Mouse (Mus musculus): ENCODE results near the gene Erg. TPM values are rescaled to one million over a fixed set of nuclear protein-coding genes. Genes with fewer than 3 reads are reported as not detected.

Erg gene
- total RNA-seq, 2 experiments from 2014 or later, result 9.8 to 12.3 TPM

DNA sequence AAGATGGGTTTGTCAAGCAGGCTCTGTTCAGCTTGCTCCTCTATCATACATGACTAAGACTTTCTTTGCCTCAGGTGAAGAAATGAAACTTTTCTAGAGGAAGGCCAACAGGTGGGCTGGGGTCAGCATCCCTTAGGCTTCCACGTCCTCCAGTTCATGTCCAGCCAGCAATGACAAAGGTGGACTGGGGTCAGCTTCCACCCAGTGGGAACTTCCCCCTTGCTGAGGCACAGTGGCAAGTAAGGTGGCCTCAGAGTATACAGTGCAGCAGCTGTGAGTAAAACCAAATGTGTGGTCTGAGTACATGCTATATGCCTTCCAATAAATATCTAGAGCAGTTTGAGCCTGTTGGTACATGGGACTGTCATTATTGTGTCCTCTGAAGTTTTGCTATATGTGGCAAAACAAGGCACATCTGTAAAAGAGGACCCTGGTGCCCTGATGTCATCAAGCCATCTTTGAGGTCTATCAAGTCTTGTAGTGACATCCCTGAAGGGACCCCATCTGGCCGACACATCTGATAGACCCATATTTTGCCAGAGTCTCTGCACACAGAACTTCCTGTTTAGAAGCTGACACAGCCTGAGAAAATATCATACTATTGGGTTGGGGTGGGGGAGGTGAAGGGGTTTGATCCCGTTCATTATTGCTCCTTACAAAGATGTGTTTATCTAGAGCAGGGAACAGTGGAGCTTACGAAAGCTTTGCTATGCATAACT, 197.4 kb downstream of the Erg start:
- no peak for DNase-seq

DNA sequence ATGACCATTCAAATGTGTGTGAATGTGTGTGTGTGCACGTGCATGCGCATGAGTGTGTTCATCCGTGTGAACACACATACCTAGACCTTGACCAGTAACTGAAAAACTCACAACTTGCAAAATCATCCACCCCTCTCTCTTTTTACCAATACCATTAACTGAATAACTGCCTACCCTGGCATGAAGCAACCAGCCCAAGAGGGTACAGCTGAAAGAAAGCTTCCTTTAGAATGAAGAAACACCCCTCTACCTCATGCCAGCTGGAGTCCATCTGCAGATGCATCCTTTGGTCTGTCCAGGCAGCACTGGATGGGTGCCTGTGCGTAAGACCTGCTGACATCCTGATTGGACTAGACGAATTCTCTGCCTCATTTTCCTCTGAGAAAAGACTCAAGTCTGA, 198.1 kb downstream of the Erg start:
- DNase-seq, result no peak

DNA sequence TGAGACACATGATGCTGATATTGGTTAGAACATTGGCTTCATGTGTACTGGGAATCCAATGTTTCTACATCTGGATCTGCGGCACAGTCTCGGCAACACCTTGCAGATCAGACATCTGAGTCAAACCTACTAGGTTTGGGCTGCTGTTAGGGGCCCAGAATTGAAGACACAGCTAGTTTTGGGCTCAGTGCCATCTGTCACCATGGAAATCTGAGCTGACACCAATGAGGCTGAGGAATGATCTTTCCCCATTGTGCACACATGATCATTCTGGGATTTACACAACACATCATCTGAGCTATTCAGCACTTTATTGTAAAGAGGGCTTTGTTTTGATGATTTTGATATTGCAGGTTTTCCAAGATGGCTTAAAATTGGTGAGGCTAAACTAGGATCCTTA, 199.4 kb downstream of the Erg start:
- DNase-seq, result no peak

DNA sequence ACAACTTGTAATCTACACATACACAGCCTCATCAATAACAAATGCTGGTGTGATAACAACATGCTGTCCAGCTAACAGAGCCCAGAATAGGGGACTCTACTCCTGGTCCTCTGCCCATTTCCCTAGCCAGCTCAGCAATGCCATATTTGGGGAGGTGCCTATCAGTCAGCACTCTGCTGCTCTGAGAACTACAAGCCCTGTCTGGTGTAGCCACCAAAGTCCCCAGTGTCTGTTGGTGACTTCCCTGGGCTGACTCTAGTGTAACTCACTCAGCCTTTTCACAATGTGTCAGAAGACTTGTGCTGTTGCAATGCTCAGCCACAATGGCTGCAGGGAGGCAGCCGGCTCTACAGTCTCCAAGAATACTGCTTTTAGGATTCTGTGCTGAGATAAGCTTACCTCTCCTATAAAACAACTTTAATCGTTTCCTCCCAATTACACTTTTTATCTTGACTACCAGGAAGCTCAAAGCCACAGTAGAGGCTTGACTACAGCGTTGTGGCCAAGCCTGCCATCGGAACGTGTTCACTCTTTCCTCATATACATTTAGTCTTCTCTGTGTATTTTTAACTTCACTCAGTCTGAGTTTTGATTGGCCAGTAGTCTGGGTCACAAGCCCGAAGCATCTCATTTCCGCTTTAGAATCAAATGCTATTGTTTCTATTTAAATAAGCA, 201.0 kb downstream of the Erg start:
- no peak for DNase-seq

DNA sequence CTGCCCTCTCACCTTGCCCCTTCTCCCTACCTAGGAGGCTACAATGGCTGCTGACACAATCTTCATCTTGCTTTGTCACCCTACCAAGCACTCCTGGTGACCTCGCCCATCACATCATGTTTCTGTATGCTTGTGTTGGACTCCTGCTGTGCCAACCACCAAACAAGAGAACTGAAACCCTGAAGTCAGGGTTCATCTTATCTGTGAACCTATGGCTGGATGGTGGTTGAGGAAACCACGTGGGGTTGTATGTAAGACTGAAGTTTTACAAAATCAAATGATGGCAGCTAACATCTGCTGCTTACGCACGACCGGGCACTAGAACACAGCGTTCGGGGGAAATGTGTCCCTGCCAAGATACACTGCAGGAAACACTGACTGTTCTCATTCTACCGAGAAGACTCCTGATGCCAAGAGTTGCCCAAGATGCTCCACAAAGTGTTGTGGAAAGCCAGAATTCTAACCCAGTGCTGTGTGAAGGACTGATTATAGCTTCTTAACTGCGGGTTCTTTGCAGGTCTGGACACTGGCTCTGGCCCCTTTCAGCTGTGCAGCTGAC, 201.7 kb downstream of the Erg start:
- DNase-seq, result no peak

DNA sequence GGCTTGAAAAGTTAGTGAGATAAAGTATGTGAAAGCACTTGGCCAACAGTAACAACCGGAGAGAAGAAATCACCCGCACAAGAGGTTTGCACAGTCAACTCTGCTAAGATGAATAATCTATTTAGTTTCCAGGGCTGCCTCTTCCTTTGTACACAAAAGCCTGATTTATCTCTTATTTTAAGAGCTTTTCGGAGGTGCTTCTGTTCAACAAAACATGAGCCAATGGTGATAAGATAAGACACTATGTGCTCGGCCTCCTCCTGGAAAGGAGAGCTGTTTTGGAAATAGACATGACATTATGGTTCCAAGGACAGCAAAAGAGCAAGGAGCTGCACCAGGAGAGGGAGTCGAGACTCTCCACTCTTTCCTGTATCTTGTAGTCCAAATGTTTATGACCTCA, 204.1 kb downstream of the Erg start:
- DNase-seq, result no peak

DNA sequence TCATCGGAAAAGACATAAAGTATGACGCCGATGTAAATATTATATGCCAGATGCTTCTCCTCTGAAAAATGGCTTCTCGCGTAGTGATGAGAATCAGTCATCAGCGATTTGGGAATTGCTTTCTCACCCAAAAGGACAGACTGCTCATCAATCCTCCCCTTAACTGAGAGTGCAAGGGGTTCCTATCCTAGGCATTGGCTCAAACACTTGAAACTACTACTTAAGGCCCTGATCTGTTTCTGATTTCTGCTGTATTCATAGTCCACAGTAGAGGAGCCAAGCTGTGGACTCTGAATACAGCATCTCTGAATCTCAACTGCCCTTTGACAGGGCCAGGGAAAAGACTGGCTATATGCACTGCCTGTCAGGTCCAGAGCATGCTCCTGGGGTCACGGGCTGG, 209.6 kb downstream of the Erg start:
- no peak for DNase-seq

DNA sequence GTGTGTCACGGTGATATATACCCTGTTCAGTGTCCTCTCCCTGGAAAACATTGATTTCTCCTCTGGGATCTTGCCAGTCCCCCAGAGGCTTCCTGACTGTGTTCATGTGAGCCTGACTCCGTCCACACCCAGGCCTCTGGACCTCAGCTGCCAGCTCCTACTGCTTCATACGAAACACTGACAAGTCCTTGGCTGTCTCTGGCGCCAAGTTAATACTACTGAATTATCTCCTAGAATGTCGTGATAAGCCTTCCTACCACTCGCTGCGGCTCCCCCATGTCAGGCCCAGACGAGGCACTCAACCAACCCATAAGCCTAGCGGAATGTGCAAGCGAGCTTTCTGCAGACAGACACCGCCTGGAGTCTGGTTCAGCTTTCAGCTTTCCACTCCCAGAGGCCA, 210.0 kb downstream of the Erg start:
- no peak for DNase-seq

DNA sequence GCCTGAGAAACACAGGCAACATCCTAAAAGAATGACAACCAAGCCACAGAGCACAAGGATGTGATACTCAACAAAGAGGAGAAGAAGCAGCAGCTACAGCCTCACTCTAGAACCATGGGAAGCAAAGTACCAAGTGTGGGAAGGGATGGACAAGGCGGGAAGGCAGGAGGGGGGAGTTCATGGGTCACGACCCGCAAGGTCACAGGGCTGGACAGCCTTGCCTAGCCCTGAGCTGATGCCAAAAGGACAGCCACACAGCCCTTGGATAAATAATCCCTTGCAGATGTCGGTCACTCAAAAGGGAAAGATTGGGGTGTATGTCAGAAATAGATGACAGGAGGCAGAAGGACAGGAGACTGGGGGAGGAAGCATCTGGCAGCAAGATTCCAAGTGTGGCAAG, 211.7 kb downstream of the Erg start:
- no peak for DNase-seq

DNA sequence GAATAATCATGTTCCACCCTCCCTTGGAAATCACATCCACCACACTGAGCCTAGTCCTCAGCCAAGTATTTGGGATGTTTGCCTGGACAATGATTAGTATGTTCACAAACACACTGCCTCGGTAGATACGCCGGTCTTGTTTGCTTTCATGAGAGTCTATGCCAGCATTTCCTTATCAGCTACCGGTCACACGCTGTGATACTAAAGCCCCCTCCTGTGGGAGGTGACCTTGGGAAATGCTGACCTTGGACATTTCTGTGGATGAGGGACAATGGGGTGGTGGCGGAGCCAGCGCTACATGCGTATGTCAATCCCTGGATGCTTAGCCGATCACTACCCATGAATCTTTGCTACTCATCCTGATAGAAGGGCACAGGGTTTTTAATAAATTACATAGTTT, 213.4 kb downstream of the Erg start:
- DNase-seq, result no peak

DNA sequence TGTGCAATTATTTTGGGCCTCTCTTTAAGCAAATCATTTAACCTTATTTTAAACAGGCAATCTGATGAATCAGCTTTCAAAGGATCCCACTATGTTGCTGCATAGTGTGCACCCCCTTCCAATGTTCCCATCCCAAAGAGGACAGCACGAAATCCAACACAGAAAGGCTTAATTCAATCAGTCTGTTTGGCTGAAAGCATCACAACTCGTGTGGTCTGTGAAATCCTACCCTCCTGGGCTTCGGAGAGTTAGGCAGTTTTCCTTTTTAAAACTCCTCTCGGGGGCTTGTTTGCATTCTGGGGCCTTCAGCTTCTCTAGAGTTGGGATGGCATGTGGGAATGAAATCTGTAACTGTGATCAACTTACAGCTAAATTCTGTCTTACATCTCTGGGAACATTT, 214.7 kb downstream of the Erg start:
- no peak for DNase-seq

DNA sequence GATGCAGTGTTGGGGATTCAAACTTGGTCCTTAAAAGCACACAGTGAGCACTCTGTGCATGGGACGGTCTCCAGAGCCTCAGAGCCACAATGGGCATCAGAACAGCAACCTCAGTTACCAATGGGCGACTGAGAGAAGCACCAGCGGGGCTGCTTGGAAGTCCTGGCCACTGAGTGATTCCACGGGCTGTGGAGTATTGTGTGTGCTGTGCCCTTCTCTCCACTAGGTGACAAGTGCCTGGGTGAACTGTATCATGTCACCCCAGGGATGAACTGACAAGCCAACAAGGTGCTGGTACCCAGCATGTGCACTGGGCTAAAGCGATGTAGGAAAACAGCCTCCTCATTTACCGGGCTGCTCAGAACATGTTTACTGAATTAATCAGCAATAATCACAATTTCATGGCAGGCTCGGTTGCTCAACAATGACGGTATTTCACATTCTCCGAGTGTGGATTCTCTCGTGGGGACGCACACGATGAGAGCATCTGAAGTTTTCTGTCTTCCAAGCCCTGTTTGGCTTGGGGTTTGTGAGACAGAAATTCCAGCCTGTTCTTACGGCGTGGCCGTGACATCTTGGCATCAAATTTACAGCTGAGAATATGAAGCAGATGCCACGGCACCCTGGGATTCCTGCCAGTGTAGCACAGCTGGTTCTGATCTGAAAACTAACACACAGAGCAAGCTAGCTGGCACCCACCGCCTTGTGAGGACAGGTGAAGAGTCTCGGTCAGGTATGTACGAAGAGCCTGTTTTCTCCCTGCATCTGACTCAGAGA, 219.2 kb downstream of the Erg start:
- no peak for DNase-seq

DNA sequence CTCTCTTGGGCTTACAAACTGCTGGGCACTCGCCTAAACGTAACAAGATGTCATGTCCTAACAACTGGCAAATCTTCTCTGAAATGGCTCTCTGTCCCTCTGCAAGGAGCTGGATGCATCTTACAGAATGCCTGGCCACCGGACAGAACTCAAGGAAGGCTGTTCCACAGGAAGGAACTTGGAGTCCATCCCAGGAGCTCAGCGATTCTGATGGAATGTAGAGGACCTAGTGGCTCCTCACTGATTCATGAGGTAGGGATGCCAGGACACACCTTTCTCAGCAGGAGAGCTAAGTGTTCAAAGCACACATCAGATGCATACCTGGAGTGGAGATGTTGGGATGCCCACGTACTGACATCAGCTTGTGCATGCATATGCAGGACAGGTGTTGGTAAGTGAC, 221.2 kb downstream of the Erg start:
- DNase-seq, result peak; percentile 20

DNA sequence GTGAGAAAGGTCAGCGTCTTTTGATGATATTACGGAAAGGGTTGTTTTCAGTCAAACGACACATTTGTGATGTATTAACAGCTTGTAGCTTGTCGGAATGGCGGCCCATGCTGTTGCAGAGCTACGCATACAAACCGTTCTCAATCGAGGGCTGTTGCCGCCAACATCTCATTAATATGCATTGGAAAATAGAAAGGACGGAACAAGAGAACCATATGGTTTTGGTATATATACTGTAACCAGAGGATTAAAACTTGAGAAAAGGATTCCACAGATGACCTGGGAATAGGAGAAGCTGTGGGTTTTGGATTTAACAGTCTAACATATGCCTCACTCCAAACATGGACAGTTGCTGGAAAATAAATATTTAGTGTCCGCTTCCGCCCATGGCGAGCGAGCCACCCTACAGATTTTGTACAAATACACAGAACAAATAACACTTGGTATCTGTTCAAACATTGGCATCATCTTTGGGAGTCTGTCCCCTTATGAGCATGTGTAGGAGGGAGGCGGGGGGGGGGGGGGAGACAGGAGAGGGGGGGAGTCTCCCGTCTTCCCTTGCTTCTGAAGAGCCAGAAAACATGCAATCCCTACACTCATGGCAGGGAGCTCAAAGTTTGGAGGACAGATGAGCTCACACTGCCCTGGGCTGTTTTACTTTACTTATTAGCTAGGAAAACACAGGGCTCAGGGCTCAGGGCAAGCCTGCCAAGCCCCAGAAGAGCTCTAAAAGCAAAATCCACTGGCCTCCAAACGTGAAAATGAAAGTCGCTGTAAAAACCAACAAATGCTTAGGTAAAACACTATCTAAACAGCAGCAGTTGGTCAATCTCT, 222.5 kb downstream of the Erg start:
- DNase-seq, result no peak

DNA sequence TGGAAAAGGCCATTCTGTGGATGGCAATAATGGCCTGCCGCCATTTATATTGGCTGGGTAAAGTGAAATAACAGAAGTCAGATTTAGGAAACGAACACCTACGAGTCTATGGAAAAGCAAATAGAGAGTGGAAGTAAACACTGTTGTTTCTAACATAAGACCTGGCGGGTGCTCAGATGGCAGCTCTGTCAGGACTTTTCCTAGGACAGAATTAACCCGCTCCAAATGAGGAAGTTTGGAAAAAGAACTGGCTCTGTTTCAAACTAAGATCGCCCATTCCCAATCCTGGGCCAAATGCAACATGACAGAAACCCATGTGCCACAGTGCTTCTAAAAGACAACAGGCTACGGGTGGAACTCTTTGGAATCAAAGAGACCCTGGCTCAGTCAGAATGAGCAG, 224.4 kb downstream of the Erg start:
- no peak for DNase-seq

DNA sequence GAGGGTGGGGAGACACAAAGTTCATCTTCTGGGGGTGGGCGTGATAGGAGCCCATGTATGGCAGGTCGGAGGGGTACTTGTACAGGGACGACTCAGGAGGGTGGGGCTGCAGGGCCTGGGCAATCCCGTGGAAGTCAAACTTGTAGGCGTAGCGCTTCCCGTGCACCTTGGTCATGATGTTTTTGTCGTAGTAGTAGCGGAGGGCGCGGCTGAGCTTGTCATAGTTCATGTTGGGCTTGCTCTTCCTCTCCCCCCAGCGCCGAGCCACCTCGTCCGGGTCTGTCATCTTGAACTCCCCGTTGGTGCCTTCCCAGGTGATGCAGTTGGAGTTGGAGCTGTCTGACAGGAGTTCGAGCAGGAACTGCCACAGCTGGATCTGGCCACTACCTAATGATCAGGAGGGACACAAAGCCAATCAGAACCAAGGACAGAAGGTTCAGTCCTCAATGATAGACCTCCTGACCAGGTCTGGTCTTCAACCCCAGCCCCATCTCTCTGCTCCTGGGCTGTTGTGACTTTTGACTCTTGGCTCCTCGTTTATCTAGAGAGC, 225.4 kb downstream of the Erg start:
- DNase-seq, result no peak

DNA sequence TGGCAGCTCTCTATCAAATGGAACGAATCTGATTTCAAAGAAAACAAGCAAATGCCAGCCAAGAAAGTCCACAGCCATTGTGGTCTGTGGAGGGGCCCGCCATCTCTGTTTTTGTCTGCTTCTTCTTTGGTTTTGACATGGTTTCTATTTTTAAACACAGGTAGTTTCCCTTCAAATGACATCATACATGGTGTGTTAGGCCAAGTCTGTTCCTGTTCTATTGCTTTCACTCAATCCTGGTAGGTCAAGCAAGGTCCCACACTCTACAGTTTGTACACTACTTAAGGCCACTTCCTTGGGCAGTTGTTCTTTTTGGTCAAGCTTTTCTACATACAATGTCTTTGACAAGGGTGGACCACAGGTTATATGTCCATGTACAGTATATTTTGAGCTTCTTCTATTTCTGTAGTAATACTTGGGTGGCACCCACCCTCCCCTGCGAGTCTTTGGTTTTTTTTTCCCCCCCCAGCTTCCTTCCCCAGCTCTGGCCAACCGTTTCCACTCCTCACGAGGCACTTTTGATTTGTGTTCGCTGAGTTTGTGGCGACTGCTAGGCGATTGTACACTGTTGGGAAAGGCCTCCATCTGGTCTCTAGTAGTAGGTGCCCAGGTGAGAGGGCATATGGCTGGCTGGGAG, 226.1 kb downstream of the Erg start:
- no peak for DNase-seq

DNA sequence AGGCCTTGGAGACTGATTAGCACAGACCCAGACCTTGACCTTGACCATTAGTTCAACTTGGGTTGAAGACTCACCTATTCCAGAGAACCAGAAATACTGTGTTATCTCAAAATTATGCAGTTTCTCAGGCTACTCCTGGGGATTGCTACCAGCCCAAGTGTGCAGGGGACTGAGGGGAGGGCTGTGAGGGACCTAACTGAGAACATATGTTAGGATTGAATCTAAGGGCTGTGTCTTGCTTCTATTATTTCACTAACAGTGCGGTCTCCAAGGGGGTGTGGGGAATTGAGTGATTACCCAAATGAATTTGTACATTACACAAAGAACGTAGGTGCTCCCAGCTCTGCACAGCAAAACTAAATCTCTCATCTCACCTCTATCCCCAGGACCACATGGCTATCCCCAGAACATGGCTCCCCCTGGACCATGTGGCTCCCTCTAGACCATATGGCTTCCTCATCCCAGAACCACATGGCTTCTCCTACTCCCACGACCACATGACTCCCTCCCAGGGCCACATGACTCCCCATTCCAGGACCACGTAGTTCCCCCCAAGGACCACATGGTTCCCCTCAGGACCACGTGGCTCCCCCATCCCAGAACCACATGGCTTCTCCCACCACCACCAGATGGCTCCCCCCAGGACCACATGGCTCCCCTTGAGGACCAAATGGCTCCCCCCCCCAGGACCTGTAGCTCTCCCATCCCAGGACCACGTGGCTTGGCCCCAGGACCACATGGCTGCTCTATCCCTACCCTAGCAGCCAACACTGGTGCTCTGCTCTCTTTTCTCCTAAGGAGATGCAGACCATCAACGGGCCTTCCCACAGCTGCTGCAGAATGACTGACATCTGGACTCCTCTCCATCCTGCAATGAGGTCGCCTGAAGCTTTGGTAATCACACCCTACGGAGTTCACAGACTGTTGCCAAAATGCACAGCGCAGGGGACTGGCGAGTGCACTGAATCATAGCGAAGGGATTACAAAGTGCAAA, 229.1 kb downstream of the Erg start:
- no peak for DNase-seq

DNA sequence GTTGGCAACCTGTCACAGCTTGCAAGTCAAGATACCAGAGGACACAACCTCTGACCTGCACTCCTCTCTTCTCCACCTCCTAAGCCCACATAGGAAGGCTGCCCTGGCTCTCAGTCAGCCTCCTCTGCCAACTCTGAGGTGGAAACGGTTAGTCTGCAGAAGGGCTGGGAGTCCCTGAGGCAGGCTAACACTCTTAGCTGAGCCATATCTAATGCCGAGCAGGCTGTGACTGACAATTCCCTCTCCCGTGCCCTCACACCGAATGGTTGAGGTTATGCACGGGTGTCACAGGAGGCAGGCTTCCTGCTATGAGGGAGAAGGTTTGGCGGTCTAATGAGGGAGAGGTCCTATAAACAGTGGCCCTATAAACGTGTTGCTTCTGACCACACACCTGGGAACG, 232.6 kb downstream of the Erg start:
- DNase-seq, result no peak

DNA sequence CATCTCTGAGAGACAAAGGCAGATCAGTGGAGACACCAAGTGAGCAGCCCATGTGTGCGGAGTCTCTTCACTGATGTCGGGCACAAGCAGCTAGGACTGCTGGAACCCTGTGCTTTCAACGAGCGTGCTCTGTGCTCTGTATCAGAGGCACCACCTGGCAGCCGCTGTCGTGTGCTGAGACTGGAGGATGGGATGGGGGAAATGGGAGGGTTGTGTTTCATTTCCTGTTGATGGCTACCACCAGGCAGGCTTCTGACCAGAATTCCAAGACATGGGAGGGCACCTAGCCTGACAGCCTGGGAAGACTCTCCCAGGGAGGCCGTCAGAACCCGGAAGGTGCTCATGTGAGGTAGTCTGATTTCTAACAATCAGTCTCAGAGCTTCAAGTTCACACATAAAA, 234.1 kb downstream of the Erg start:
- DNase-seq, result no peak

Data from gastrocnemius, postnatal 25 days (tissue).